Mouse (Mus musculus) brain, embryonic 14.5 days (tissue): ENCODE measurements around the gene Icosl.

Source experiments
- CTCF ChIP-seq: fragments of 200-500 bp; IDR thresholded peaks from 2 replicates; pipeline ENCODE4 v1.5.1; 2012; ENCODE audit warnings: inconsistent platforms, mild to moderate bottlenecking, moderate library complexity, borderline replicate concordance; ENCODE audit not compliant: insufficient read depth, insufficient read length; ENCODE audit errors: extremely low read depth
- POLR2A ChIP-seq: fragments of 200-500 bp; IDR thresholded peaks from 2 replicates; pipeline ENCODE4 v1.6.1; 2012; ENCODE audit warnings: mild to moderate bottlenecking, inconsistent platforms, borderline replicate concordance; ENCODE audit not compliant: poor library complexity, insufficient read depth, insufficient read length, severe bottlenecking; ENCODE audit errors: extremely low read depth

- TF ChIP-seq CTCF (no peak), POLR2A (no peak)
Measured at GRCm38 (mm10) chr10:78090246-78090645, 21.1 kb downstream of the Icosl start.
